10 mouse cellular contexts compared by ENCODE assay signal in the genomic region with DNA sequence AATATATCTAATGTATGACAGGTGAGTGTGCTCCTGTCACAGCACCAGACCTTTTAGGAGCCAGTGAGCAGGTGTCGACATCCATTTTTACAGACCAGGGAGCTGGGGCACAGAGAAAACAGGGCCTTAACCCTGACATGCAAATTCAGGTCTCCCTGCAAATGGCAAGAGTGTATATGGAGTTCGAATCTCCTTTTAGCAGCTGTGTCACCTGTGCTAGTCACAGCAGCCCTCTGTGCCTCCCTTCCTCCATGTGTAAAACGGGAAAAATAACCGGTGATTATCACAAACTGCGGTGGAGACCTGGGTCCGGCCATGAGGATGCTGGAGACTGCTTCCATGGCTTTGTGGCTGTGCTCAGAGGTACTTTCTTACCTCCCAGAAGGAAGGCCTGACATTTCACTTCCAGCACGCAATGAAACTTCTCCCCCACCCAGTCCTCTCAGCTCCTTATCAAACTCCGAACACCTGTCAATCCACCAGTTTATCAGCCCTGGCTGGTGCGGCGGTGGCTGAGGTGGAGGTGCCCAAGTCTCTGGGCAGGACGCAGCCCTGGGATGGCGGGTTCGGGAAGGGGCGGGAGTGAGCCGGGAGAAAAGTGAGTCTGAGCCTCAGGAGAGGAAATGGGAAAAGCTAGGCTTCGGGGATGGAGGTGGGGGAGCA. TPM values are rescaled to one million over a fixed set of nuclear protein-coding genes. Genes with fewer than 3 reads are reported as not detected.
DNase-seq lines count a peak whose midpoint lies in the region; ATAC-seq and TF ChIP-seq lines count a peak whose summit lies in the region.
"Had no signal": no experiment of that assay in that cellular context is flagged by ENCODE, and none has a peak within 500 bp of the region (broad histone marks: within the 10 kb centered on the region; RNA-seq: fewer than 3 reads in every experiment).

No protein-coding gene starts in this region.

- TF ChIP-seq CTCF in bone marrow, adult 2 months (IDR thresholded peaks at IDR 0.05; ENCODE audit: control insufficient read depth, insufficient read depth, low read length) = no peak

- no peak for ATAC-seq in kidney, embryonic 16.5 days (ENCODE audit: low FRiP score, low TSS enrichment)
- peak; percentile 82 for ATAC-seq in megakaryocyte progenitor cell, adult 5-6 weeks (replicated peaks; ENCODE audit: poor library complexity)

- H3K27ac ChIP-seq in kidney, embryonic 16.5 days (ENCODE audit: low read length) = no peak overlapping the region
- H3K27ac ChIP-seq in bone marrow, adult 2 months (ENCODE audit: control insufficient read depth, insufficient read depth, low read depth, low read length, poor library complexity) = peak overlapping the region; percentile 94
- H3K27ac ChIP-seq: left cerebral cortex, adult 2 months had no signal

- DNase-seq in kidney, postnatal 25 days = no peak
- no peak for DNase-seq in testis, postnatal 14 days (ENCODE audit: low spot score)
- no peak for DNase-seq in embryo, embryonic 11 days
- DNase-seq: cerebellum, postnatal 14 days had no signal

- 12% methylated on average over 16 of the region's 16 CpGs for whole genome bisulfite sequencing in kidney, embryonic 16.5 days
- 25% methylated on average over 16 of the region's 16 CpGs for WGBS in bone marrow, adult 2 months

- peak overlapping the region; percentile 46 for H3K4me2 ChIP-seq in kidney, embryonic 16.5 days (replicated peaks; ENCODE audit: low read depth, low read length)

- TF ChIP-seq POLR2A in bone marrow, adult 2 months (IDR thresholded peaks at IDR 0.05; ENCODE audit: borderline replicate concordance, control insufficient read depth, low read depth, low read length) = peak; percentile 45; the same call in 1 of the 2 replicates

- peak overlapping the region; percentile 51; the same call in 1 of the 2 replicates for H3K9ac ChIP-seq in kidney, embryonic 16.5 days (replicated peaks; ENCODE audit: low read length)

- H3K4me1 ChIP-seq in kidney, embryonic 16.5 days (ENCODE audit: insufficient read depth, low read length) = peaks cover 16% of the 10 kb centered on the region
- H3K4me1 ChIP-seq in bone marrow, adult 2 months (ENCODE audit: control insufficient read depth, insufficient read depth, low read length) = no peaks in the 10 kb centered on the region; the same call in 1 of the 2 replicates
- H3K4me1 ChIP-seq in erythroblast, embryonic 14.5 days (ENCODE audit: control insufficient read depth) = peaks cover 72% of the 10 kb centered on the region

- peaks cover 16% of the 10 kb centered on the region for H3K27me3 ChIP-seq in kidney, embryonic 16.5 days (ENCODE audit: insufficient read depth, low read length)
- H3K27me3 ChIP-seq in erythroblast, embryonic 14.5 days (ENCODE audit: control insufficient read depth) = no peaks in the 10 kb centered on the region; the same call in 1 of the 2 replicates

- peak overlapping the region; percentile 15 for H3K4me3 ChIP-seq in kidney, embryonic 16.5 days (ENCODE audit: low read length)
- peak overlapping the region; percentile 42 for H3K4me3 ChIP-seq in bone marrow, adult 2 months (replicated peaks; ENCODE audit: control insufficient read depth, low read depth, low read length)
- H3K4me3 ChIP-seq in erythroblast, embryonic 14.5 days (replicated peaks) = peak overlapping the region; percentile 79
- H3K4me3 ChIP-seq: left cerebral cortex, adult 2 months had no signal

- H3K9me3 ChIP-seq in kidney, embryonic 16.5 days (ENCODE audit: low read length) = no peaks in the 10 kb centered on the region
- H3K9me3 ChIP-seq in erythroblast, embryonic 14.5 days (ENCODE audit: control insufficient read depth, low read length) = no peaks in the 10 kb centered on the region

- no peaks in the 10 kb centered on the region for H3K36me3 ChIP-seq in kidney, embryonic 16.5 days (ENCODE audit: insufficient read depth, low read length)
- H3K36me3 ChIP-seq in erythroblast, embryonic 14.5 days (ENCODE audit: control insufficient read depth) = peaks cover 98% of the 10 kb centered on the region

RNA-seq across cellular contexts. Expression of gene Rhd, which starts 4.9 kb away (rescaled TPM):
- polyA plus RNA-seq in kidney, embryonic 16.5 days (2015; fragmentation: Nextera tagmentation; extraction: Ambion mirVana) = 2.7 and 3.0 TPM in 2 replicates
- 147 and 211 TPM in 2 replicates for polyA plus RNA-seq in bone marrow, adult 2 months (2011; ENCODE audit: insufficient read depth, insufficient read length, low replicate concordance, missing spikeins)
- 54.9 and 73.6 TPM in 2 replicates for polyA plus RNA-seq in erythroblast, embryonic 14.5 days (2012)
- total RNA-seq in megakaryocyte progenitor cell, adult 5-6 weeks (2015) = 8.0 and 15.9 TPM in 2 replicates
- 15.3 and 29.2 TPM in 2 replicates for total RNA-seq in megakaryocyte progenitor cell, adult 5-6 weeks (2017)
- total RNA-seq: left cerebral cortex, adult 2 months; neutrophil, adult 5-6 weeks had no signal

RNA-seq across cellular contexts. Expression of gene Maco1, which starts 16.1 kb away (rescaled TPM):
- polyA plus RNA-seq in kidney, embryonic 16.5 days (2015; fragmentation: Nextera tagmentation; extraction: Ambion mirVana) = 33.1 and 38.4 TPM in 2 replicates
- 17.6 and 24.3 TPM in 2 replicates for polyA plus RNA-seq in bone marrow, adult 2 months (2011; ENCODE audit: insufficient read depth, insufficient read length, low replicate concordance, missing spikeins)
- polyA plus RNA-seq in erythroblast, embryonic 14.5 days (2012) = 1.4 and 1.5 TPM in 2 replicates
- 31.4 and 33.0 TPM in 2 replicates for total RNA-seq in megakaryocyte progenitor cell, adult 5-6 weeks (2015)
- total RNA-seq in megakaryocyte progenitor cell, adult 5-6 weeks (2017) = 34.2 and 38.5 TPM in 2 replicates

RNA-seq across cellular contexts. Expression of gene Tmem50a, which starts 45.6 kb away (rescaled TPM):
- polyA plus RNA-seq in kidney, embryonic 16.5 days (2015; fragmentation: Nextera tagmentation; extraction: Ambion mirVana) = 177 and 178 TPM in 2 replicates
- 103 and 127 TPM in 2 replicates for polyA plus RNA-seq in bone marrow, adult 2 months (2011; ENCODE audit: insufficient read depth, insufficient read length, low replicate concordance, missing spikeins)
- polyA plus RNA-seq in erythroblast, embryonic 14.5 days (2012) = 1.0 and 1.2 TPM in 2 replicates
- 216 and 219 TPM in 2 replicates for total RNA-seq in megakaryocyte progenitor cell, adult 5-6 weeks (2015)
- 248 and 276 TPM in 2 replicates for total RNA-seq in megakaryocyte progenitor cell, adult 5-6 weeks (2017)

RNA-seq across cellular contexts. Expression of gene Rsrp1, which starts 54.2 kb away (rescaled TPM):
- 449 and 450 TPM in 2 replicates for polyA plus RNA-seq in kidney, embryonic 16.5 days (2015; fragmentation: Nextera tagmentation; extraction: Ambion mirVana)
- polyA plus RNA-seq in bone marrow, adult 2 months (2011; ENCODE audit: insufficient read depth, insufficient read length, low replicate concordance, missing spikeins) = 590 and 975 TPM in 2 replicates
- polyA plus RNA-seq in erythroblast, embryonic 14.5 days (2012) = 62.6 and 71.3 TPM in 2 replicates
- total RNA-seq in megakaryocyte progenitor cell, adult 5-6 weeks (2015) = 413 and 462 TPM in 2 replicates
- 119 and 154 TPM in 2 replicates for total RNA-seq in megakaryocyte progenitor cell, adult 5-6 weeks (2017)

Comparison
In these comparisons a context has a peak if more than half of its experiments do, and no peak if none do; other contexts are left out.
1. H3K4me3 ChIP-seq: peak in every context shown above with its lines; median percentile 79 in erythroblast, embryonic 14.5 days; 42 in bone marrow, adult 2 months; 15 in kidney, embryonic 16.5 days.
2. RNA of gene Rhd, which starts 4.9 kb away (polyA plus RNA-seq): 147 to 211 TPM in bone marrow, adult 2 months and 54.9 to 73.6 TPM in erythroblast, embryonic 14.5 days; 2.7 to 3.0 TPM in kidney, embryonic 16.5 days; every median in the first group is over 10 times any median in the second.
3. RNA of gene Tmem50a, which starts 45.6 kb away (polyA plus RNA-seq): 177 to 178 TPM in kidney, embryonic 16.5 days and 103 to 127 TPM in bone marrow, adult 2 months; 1.0 to 1.2 TPM in erythroblast, embryonic 14.5 days; every median in the first group is over 10 times any median in the second.